Mouse (Mus musculus) left cerebral cortex, postnatal 10 days (tissue): Measurements from ENCODE around the gene Gm49383. TPM values are rescaled to one million over a fixed set of nuclear protein-coding genes. Genes with fewer than 3 reads are reported as not detected.

Experiments used
- DNase-seq, 2 experiments: peaks; one replicate each; pipeline ENCODE4 v3.0.0; 2021 to 2022; ENCODE audit warnings: low spot score in 2 of 2, mixed read lengths in 1 of 2; ENCODE audit errors: extremely low spot score in 1 of 2
- intact Hi-C: fragments of 180-260 bp; cut with DNase I; formaldehyde crosslinking; loops from one replicate; pipeline ENCODE4 v1.15.1; 2025
- total RNA-seq, 2 experiments: library from RNA; stranded (reverse); gene quantifications; 2 replicates each; pipeline ENCODE4 v1.2.3; 2021

Gene Gm49383
- total RNA-seq, result 1 to 10 TPM; 5.7 to 7.1 TPM

- intact Hi-C loops, result loop anchor here (5.0 to 10.0 kb wide), 2 partner anchors 101 to 388 kb away; partner anchors contain the start of genes Klhdc2 and Vcpkmt
- DNase-seq, result peak; percentile 59 to 83
Observed at GRCm38 (mm10) chr12:69196444-69197377, at the start of gene Gm49383. TSS of gene Gm49383 (minus strand) at chr12:69197104.

- DNase-seq, result peak; percentile 52 to 88
- intact Hi-C loops, result no loop called here
Observed at GRCm38 (mm10) chr12:69241771-69242431, 45.0 kb upstream of the Gm49383 start.

- intact Hi-C loops, result no loop called here
Observed at GRCm38 (mm10) chr12:69241405-69241770, 44.5 kb upstream of the Gm49383 start.

GRCm38 (mm10) chr12:69240876-69241275 is 44.0 kb upstream of the Gm49383 start, which contains the start of gene Klhdc1:
TSS of gene Klhdc1 (plus strand) at chr12:69241176.
- intact Hi-C loops, result no loop called here
- DNase-seq, result no peak

More at GRCm38 (mm10) chr12:69241405-69241770, 44.5 kb upstream of the Gm49383 start:
- no peak for DNase-seq

GRCm38 (mm10) chr12:69238284-69238683 is 41.4 kb upstream of the Gm49383 start:
- DNase-seq, result no peak
- intact Hi-C loops, result no loop called here

GRCm38 (mm10) chr12:69235782-69236181 is 38.9 kb upstream of the Gm49383 start:
- no peak for DNase-seq
- intact Hi-C loops, result no loop called here

- intact Hi-C loops, result no loop called here
- no peak for DNase-seq
Observed at GRCm38 (mm10) chr12:69229251-69229650, 32.3 kb upstream of the Gm49383 start.

- intact Hi-C loops, result no loop called here
- DNase-seq, result peak; percentile 76 to 90
Observed at GRCm38 (mm10) chr12:69227776-69228466, 31.0 kb upstream of the Gm49383 start, which contains the start of gene Pole2. TSS of gene Pole2 (minus strand) at chr12:69228195.

GRCm38 (mm10) chr12:69220613-69221277 is 23.8 kb upstream of the Gm49383 start:
- no peak for DNase-seq
- intact Hi-C loops, result no loop called here

GRCm38 (mm10) chr12:69216587-69216986 is 19.7 kb upstream of the Gm49383 start:
- no peak for DNase-seq
- intact Hi-C loops, result loop anchor here (5.0 kb wide), 1 partner anchor 66 kb away; no protein-coding TSS in a partner anchor

GRCm38 (mm10) chr12:69215000-69215785 is 18.3 kb upstream of the Gm49383 start:
- intact Hi-C loops, result loop anchor here (5.0 kb wide), 2 partner anchors 67 to 82 kb away; partner anchors contain the start of gene Klhdc2
- DNase-seq, result no peak

GRCm38 (mm10) chr12:69214393-69214792 is 17.5 kb upstream of the Gm49383 start:
- DNase-seq, result no peak
- intact Hi-C loops, result loop anchor here (5.0 kb wide), 1 partner anchor 83 kb away; the partner anchor contains the start of gene Klhdc2

GRCm38 (mm10) chr12:69213186-69213777 is 16.4 kb upstream of the Gm49383 start:
- intact Hi-C loops, result loop anchor here (5.0 kb wide), 1 partner anchor 84 kb away; the partner anchor contains the start of gene Klhdc2

GRCm38 (mm10) chr12:69211057-69211456 is 14.2 kb upstream of the Gm49383 start:
- intact Hi-C loops, result loop anchor here (5.0 kb wide), 1 partner anchor 86 kb away; the partner anchor contains the start of gene Klhdc2
- DNase-seq, result no peak

More at GRCm38 (mm10) chr12:69213186-69213777, 16.4 kb upstream of the Gm49383 start:
- no peak for DNase-seq

- intact Hi-C loops, result loop anchor here (5.0 kb wide), 1 partner anchor 87 kb away; the partner anchor contains the start of gene Klhdc2
- no peak for DNase-seq
Observed at GRCm38 (mm10) chr12:69210056-69210979, 13.4 kb upstream of the Gm49383 start.

- no peak for DNase-seq
- intact Hi-C loops, result no loop called here
Observed at GRCm38 (mm10) chr12:69208520-69208919, 11.6 kb upstream of the Gm49383 start.
